Mouse (Mus musculus) hindbrain, embryonic 15.5 days (tissue): ENCODE measurements around the gene Ltb4r2. TPM values are rescaled to one million over a fixed set of nuclear protein-coding genes. Genes with fewer than 3 reads are reported as not detected.
A peak's percentile ranks its signal among the peaks of the same experiment; 100 is the strongest.

Experiments used
- ATAC-seq: fragments of 200-750 bp; cut with Nextera tagmentation; 2 replicates; pipeline ENCODE4 v1.8.0; 2017; ENCODE audit warnings: low read depth, moderate number of reproducible peaks, moderate TSS enrichment; ENCODE audit not compliant: low FRiP score
- H3K27ac ChIP-seq: fragments of 300-500 bp; sonication (generic); replicated peaks from 2 replicates; pipeline ENCODE4 v1.5.1; 2015; ENCODE audit warnings: mild to moderate bottlenecking, inconsistent platforms
- H3K27me3 ChIP-seq: fragments of 300-500 bp; sonication (generic); 2 replicates; pipeline ENCODE4 v1.6.1; 2015; ENCODE audit warnings: control low read depth, inconsistent platforms
- H3K36me3 ChIP-seq: fragments of 300-500 bp; sonication (generic); 2 replicates; pipeline ENCODE4 v1.6.1; 2015; ENCODE audit warnings: control low read depth, inconsistent platforms
- H3K4me1 ChIP-seq: fragments of 300-500 bp; sonication (generic); replicated peaks from 2 replicates; pipeline ENCODE4 v1.6.1; 2015; ENCODE audit warnings: control low read depth, inconsistent platforms
- H3K4me2 ChIP-seq: fragments of 300-500 bp; sonication (generic); 2 replicates; pipeline ENCODE4 v1.6.1; 2015; ENCODE audit warnings: moderate library complexity, mild to moderate bottlenecking, inconsistent platforms
- H3K4me3 ChIP-seq: fragments of 300-500 bp; sonication (generic); 2 replicates; pipeline ENCODE4 v1.5.1; 2015; ENCODE audit warnings: mild to moderate bottlenecking, inconsistent platforms
- H3K9ac ChIP-seq: fragments of 300-500 bp; sonication (generic); 2 replicates; pipeline ENCODE4 v1.6.1; 2015; ENCODE audit warnings: inconsistent platforms
- H3K9me3 ChIP-seq: fragments of 300-500 bp; sonication (generic); 2 replicates; pipeline ENCODE4 v1.6.1; 2016; ENCODE audit warnings: control low read depth, inconsistent platforms
- WGBS: fragments of 180-500 bp; shearing (Covaris S2); methylation state at CpG from one replicate; pipeline ENCODE4 v1.1.7; 2015; 5-methylcytosine and 5-hydroxymethylcytosine counted together
- polyA plus RNA-seq: library from polyadenylated mRNA; unstranded; fragments of >200 nt; fragmentation: Nextera tagmentation; extraction: Ambion mirVana; gene quantifications from 2 replicates; pipeline ENCODE4 v1.2.1, GENCODE M21; 2015

Gene Ltb4r2
- polyA plus RNA-seq, 1 experiment from 2014 or later: 0.84 TPM

DNA sequence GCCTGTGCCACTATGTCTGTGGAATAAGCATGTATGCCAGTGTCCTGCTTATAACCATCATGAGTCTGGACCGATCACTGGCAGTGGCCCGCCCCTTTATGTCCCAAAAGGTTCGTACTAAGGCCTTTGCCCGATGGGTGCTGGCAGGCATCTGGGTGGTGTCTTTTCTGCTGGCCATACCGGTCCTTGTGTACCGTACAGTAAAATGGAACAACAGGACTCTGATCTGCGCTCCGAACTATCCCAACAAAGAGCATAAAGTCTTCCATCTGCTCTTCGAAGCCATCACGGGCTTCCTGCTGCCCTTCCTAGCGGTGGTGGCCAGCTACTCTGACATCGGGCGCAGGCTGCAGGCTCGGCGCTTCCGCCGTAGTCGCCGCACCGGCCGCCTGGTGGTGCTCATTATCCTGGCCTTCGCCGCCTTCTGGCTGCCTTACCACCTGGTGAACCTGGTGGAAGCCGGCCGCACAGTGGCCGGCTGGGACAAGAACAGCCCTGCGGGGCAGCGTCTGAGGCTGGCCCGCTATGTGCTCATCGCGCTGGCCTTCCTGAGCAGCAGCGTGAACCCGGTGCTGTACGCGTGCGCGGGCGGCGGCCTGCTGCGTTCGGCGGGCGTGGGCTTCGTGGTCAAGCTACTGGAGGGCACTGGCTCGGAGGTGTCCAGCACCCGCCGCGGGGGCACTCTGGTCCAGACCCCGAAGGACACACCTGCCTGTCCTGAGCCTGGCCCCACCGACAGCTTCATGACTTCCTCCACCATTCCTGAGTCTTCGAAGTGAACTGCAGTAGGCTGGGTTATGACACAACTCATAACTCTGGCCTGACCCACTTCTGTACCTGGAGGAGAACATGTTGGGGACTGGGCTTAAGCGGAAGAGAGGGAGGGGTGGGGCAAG is 6.5 kb downstream of the Ltb4r2 start:
- peak overlapping the region; percentile 47 for H3K9ac ChIP-seq
- peaks cover 51% of the 10 kb centered on the region for H3K27me3 ChIP-seq
- ATAC-seq: peak; percentile 49
- H3K9me3 ChIP-seq: no peaks in the 10 kb centered on the region
- peak overlapping the region; percentile 42 for H3K4me3 ChIP-seq
- 13% methylated on average over 52 of the region's 52 CpGs for WGBS
- H3K27ac ChIP-seq: no peak overlapping the region
- H3K4me1 ChIP-seq: peaks cover 11% of the 10 kb centered on the region
- peak overlapping the region; percentile 82 for H3K4me2 ChIP-seq
- no peaks in the 10 kb centered on the region for H3K36me3 ChIP-seq

DNA sequence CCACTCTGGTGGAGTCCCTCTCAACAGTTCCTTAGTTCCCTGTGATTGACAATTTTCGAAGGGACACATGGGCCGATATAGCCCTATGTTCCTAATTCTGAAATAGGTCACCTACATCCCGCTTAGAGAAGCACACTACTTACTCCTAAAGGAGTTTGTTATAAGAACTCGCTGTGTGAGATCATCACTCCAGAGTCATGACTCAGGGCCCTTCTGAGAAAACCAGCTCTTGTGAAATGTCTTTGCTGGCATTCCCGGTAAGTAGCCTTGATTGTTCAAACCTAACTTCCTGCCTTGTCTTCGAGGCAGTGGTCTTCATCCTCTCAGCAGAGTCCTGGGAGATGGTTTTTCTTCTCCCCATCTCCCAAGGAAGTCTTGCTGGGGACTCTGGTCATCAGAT is 7.3 kb downstream of the Ltb4r2 start:
- no peak overlapping the region for H3K4me2 ChIP-seq
- H3K36me3 ChIP-seq: no peaks in the 10 kb centered on the region
- WGBS: 87% methylated on average over 6 of the region's 6 CpGs
- no peak for ATAC-seq
- no peak overlapping the region for H3K27ac ChIP-seq
- H3K4me3 ChIP-seq: no peak overlapping the region
- no peaks in the 10 kb centered on the region for H3K9me3 ChIP-seq
- no peak overlapping the region for H3K9ac ChIP-seq
- peaks cover 46% of the 10 kb centered on the region for H3K27me3 ChIP-seq
- H3K4me1 ChIP-seq: peaks cover 9% of the 10 kb centered on the region

DNA sequence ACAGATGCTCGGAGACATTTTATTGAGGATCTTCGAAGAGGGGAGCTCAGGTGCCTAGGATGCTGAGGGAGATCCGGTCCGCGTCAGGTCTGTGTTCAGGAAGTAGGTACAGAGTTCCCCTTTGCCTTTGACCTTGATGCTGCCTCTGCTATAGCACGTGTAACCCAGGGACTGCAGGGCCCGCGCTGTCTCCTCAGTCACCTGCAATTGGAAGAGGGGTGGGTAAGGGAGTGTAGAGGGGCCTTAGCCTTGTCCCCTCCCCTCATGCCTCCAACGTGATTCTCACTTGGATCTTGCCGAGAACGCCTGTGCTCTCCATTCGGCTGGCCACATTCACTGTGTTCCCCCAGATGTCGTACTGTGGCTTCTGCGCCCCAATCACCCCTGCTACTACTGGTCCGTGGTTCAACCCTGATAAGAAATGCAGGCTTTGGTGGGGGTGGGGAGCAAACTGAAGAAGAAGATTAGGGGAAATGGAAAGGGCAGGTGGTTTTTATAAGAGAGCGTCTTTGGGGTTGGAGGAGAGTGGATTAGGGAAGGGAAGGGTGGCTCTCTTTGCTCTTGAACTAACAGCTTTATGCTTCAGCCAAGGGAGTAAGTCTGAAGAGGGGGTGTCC is 8.0 kb downstream of the Ltb4r2 start:
- no peaks in the 10 kb centered on the region for H3K9me3 ChIP-seq
- WGBS: 78% methylated on average over 16 of the region's 16 CpGs
- no peak overlapping the region for H3K9ac ChIP-seq
- H3K4me3 ChIP-seq: no peak overlapping the region
- H3K4me2 ChIP-seq: no peak overlapping the region
- H3K27ac ChIP-seq: no peak overlapping the region
- ATAC-seq: no peak
- peaks cover 9% of the 10 kb centered on the region for H3K4me1 ChIP-seq
- no peaks in the 10 kb centered on the region for H3K36me3 ChIP-seq
- H3K27me3 ChIP-seq: peaks cover 43% of the 10 kb centered on the region

DNA sequence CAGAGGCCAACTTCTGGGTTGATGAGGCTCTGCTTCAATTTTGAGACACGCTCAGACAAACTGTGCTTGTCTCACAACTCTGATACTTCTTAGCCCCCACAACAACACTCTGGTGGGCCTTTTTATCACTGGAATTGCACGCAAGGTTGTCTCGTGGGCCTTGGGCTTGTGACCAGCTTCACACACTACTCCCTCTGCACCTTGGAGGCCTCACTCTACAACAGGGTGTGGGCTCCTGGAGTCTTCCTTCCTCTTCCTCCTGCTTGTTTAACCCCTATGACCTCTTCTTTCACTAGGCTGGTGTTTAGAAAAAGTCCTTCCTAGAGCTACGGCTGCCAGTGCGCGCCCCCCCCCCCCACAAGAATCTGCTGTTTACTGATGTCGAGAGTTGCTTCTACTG is 15.5 kb downstream of the Ltb4r2 start:
- Histone ChIP-seq H3K36me3 (no peaks in the 10 kb centered on the region), H3K9ac (no peak overlapping the region), H3K27ac (no peak overlapping the region), H3K4me1 (peaks cover 4% of the 10 kb centered on the region), H3K4me3 (no peak overlapping the region), H3K4me2 (no peak overlapping the region), H3K27me3 (peaks cover 3% of the 10 kb centered on the region), H3K9me3 (no peaks in the 10 kb centered on the region)
- 82% methylated on average over 7 of the region's 7 CpGs for WGBS
- no peak for ATAC-seq

DNA sequence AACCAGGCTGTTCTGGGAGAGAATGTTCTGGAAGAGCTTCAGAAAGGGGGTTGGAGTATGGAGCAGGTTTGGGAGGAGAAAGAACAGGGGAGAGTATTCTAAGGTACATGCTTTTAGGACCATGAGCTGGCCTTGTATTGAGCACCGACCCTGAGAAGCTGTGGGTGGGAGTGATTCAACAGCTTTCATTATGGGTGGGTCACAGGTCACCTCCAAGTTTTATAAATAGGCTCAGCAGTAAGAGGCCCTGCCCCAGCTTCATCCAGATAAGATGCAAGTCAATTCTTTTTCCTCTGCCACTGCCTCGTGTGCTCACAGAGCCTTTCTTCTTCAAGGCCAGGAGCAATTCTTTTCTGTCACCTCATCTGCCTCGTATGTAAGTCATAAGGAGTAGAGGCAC is 15.9 kb downstream of the Ltb4r2 start:
- Histone ChIP-seq H3K9me3 (no peaks in the 10 kb centered on the region), H3K4me2 (no peak overlapping the region), H3K4me3 (no peak overlapping the region), H3K27me3 (peaks cover 8% of the 10 kb centered on the region), H3K9ac (no peak overlapping the region), H3K4me1 (peaks cover 5% of the 10 kb centered on the region), H3K27ac (no peak overlapping the region), H3K36me3 (no peaks in the 10 kb centered on the region)
- WGBS: 51% methylated on average over 3 of the region's 3 CpGs
- no peak for ATAC-seq

DNA sequence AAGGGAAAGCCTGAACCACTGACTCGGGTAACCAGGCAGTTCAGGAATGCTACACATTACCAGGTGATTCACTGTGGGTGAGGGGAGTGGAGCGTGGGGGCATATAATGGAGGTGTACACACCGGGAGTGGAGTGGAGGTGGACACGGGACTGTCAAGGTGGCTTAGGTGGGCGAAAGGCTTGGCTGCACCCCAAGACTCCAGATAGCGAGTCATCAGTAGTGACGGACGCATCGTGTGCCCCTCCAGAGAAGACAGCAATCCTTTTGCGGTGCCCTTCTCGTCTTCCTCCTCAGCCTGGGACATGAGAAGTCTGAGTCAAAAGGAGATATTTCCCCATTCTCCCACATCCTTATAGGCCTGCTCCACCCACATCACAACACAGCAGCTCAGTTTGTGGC is 16.6 kb downstream of the Ltb4r2 start:
- Histone ChIP-seq H3K4me3 (no peak overlapping the region), H3K27ac (no peak overlapping the region), H3K36me3 (no peaks in the 10 kb centered on the region), H3K4me2 (no peak overlapping the region), H3K9me3 (no peaks in the 10 kb centered on the region), H3K27me3 (peaks cover 14% of the 10 kb centered on the region), H3K9ac (no peak overlapping the region), H3K4me1 (peaks cover 5% of the 10 kb centered on the region)
- no peak for ATAC-seq
- 88% methylated on average over 11 of the region's 11 CpGs for WGBS

DNA sequence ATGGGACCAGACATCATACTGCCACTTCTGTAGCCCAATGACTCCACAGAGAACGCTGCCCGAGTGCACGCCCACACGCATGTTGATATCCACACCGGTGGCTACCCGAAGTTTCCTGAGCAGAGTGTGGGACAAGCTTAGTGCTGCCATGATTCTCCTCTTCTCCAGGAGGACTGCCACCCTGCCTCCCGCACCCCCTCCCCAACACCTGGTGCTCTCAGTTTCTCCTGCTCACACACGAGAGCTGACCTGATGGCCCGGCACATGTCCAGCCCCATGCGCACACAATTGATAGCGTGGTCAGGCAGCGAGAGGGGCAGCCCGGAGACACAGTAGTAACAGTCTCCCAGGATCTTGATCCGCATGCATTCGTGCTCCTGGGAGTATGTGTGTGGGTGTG is 17.5 kb downstream of the Ltb4r2 start:
- WGBS: 93% methylated on average over 15 of the region's 15 CpGs
- Histone ChIP-seq H3K4me3 (no peak overlapping the region), H3K9me3 (no peaks in the 10 kb centered on the region), H3K4me2 (no peak overlapping the region), H3K27me3 (peaks cover 21% of the 10 kb centered on the region), H3K27ac (no peak overlapping the region), H3K36me3 (no peaks in the 10 kb centered on the region), H3K4me1 (peaks cover 11% of the 10 kb centered on the region), H3K9ac (no peak overlapping the region)
- no peak for ATAC-seq

DNA sequence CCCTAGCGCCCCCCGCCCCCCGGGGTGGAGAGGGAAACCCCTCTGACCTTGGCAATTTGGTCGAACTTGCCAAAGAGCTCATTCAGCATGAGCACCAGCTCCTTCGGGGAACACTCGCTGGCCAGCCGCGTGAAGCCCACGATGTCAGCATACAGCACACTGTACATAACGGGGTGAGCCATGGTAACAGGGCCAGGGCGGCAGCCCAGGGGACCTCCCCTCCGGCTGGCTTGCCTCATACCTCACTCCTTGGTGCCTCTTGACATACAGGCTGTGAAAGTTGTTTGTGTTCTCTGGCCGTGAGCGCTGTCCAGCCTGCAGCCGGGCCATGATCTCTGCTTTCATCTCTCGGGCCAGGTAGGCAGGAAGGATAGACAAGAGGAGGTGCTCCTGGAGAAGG is 18.4 kb downstream of the Ltb4r2 start:
- Histone ChIP-seq H3K4me3 (no peak overlapping the region), H3K9me3 (no peaks in the 10 kb centered on the region), H3K4me1 (peaks cover 14% of the 10 kb centered on the region), H3K27ac (no peak overlapping the region), H3K36me3 (no peaks in the 10 kb centered on the region), H3K4me2 (no peak overlapping the region), H3K27me3 (peaks cover 31% of the 10 kb centered on the region), H3K9ac (no peak overlapping the region)
- 67% methylated on average over 16 of the region's 16 CpGs for WGBS
- ATAC-seq: no peak

DNA sequence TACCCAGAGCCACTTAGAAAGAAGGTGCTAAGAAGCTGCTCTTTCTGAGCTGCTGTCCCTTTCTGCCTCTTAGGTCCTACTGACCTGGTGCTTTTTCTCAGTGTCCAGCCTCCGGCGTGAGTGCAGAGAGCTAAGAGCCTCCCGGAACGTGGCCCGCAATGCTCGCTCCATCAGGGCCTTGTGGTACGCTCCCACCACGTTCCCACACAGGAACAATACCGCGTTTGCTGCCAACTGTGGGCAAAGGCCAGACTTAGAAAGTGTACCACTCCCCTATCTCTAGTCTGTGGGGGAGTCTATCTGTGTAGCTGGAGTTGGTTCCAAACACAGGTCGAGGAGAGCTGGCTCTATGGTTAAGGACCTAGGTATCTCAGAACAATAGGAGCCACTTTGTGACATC is 19.5 kb downstream of the Ltb4r2 start:
- H3K27me3 ChIP-seq: peaks cover 42% of the 10 kb centered on the region
- H3K9ac ChIP-seq: no peak overlapping the region
- WGBS: 81% methylated on average over 11 of the region's 11 CpGs
- H3K4me3 ChIP-seq: no peak overlapping the region
- peaks cover 14% of the 10 kb centered on the region for H3K4me1 ChIP-seq
- H3K9me3 ChIP-seq: no peaks in the 10 kb centered on the region
- no peaks in the 10 kb centered on the region for H3K36me3 ChIP-seq
- no peak overlapping the region for H3K27ac ChIP-seq
- peak overlapping the region; percentile 46; the same call in 1 of the 2 replicates for H3K4me2 ChIP-seq
- ATAC-seq: no peak

DNA sequence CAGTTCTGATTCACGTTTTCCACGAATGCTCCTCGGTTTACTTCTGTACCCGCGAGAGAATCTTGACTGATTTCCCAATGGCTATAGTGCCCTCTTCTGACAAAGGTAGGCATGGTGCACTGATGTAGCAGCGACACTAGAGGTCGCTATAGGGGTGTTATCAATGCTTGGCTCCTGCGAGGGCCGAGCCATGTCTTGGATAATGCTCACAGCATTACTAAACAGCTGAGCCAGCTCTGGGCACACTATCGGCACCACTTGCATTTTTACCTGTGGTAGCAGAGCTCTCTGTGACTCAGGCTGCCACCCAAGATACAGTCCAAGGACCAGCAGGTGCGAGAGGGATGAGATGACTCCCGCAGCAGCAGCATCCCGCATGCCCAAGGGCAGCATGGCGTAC is 20.1 kb downstream of the Ltb4r2 start:
- Histone ChIP-seq H3K27ac (no peak overlapping the region), H3K4me3 (peak overlapping the region; percentile 20), H3K36me3 (no peaks in the 10 kb centered on the region), H3K4me2 (peak overlapping the region; percentile 46), H3K4me1 (peaks cover 14% of the 10 kb centered on the region), H3K9ac (no peak overlapping the region), H3K9me3 (no peaks in the 10 kb centered on the region), H3K27me3 (peaks cover 48% of the 10 kb centered on the region)
- 14% methylated on average over 14 of the region's 14 CpGs for WGBS
- peak; percentile 79 for ATAC-seq

DNA sequence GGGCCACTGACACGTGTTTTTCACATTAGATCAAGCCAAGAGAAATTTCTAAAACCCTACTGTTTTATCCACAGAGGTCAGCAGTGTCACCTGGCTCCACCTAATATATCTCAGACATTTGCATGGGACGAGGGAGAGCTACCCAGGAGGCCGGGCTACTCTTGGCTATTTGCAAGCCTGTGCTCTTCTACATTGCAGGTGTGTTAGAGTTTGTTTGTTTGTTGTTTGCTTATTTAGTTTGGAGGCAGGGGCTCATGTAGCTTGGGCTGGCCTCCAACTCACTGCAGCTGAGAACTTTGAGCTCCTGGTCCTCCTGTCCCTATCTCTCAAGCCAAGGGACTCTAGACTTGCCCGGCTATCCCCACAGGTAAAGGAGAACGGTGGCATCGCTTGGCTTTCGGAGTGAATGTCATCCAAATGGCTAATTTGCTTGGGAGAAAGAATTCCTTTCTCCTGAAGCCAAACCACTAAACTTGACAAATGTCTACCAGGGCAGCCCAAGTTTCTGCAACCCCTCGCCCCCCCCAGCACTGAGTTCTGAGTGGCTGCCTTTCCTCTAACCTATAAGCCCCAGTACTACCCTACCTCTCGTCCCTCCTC is 21.2 kb downstream of the Ltb4r2 start:
- Histone ChIP-seq H3K4me3 (no peak overlapping the region), H3K9me3 (no peaks in the 10 kb centered on the region), H3K36me3 (no peaks in the 10 kb centered on the region), H3K27me3 (peaks cover 59% of the 10 kb centered on the region), H3K4me1 (peaks cover 14% of the 10 kb centered on the region), H3K4me2 (peak overlapping the region; percentile 48; the same call in 1 of the 2 replicates), H3K9ac (no peak overlapping the region), H3K27ac (no peak overlapping the region)
- WGBS: 61% methylated on average over 9 of the region's 9 CpGs
- ATAC-seq: no peak
